Mouse (Mus musculus) c-Kit-negative CD71-positive TER-119-positive erythroid progenitor cells, embryonic 14.5 days (primary cell): ENCODE data around the gene Henmt1.
A peak's percentile ranks its signal among the peaks of the same experiment; 100 is the strongest.

ENCODE experiments used
- DNase-seq: peaks from one replicate; pipeline ENCODE4 v3.0.0-alpha.2; 2013; ENCODE audit warnings: low read depth, low spot score

Gene Henmt1

DNA sequence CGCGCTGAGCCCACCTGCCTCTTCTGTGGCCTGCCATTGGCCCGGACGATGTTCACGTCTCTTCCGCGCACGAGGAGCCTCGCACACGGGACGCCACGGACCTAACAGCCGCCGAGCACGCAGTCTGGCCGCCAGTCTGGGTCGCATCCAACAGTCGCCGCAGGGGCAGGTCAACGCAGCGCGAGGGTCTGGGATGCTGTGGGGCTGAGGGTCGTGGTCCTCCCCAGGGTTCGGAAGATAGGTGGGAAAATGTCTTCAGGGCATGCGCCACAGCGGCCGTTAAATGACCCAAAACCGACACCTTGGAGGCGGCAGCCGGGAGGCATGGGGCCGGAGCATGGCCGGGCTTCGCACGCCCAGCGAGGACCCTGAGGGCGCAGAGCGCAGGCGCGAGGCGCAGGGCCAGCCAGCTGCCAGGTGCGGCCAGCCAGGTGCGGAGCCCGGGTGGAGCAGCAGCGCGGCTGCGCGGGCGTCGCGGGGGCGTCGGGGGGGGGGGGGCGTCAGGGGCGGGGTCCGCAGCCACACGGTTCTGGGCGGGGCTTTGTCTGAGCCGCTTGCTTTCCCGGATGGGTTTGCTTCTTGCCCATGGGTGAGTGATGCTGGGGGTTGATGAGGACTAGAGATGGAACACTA, 444 bp downstream of the Henmt1 start, which contains the start of gene Gm9857:
Gm9857 (minus strand) TSS at position 445 of the 633 bp plus-strand sequence.
- DNase-seq, result no peak

- no peak for DNase-seq
Observed at GRCm38 (mm10) chr3:108940996-108941395, 1.3 kb downstream of the Henmt1 start.

- no peak for DNase-seq
Observed at GRCm38 (mm10) chr3:108957976-108958375, 18.3 kb downstream of the Henmt1 start.

GRCm38 (mm10) chr3:108959680-108960295, 20.1 kb downstream of the Henmt1 start:
- DNase-seq, result no peak

GRCm38 (mm10) chr3:108961226-108961625, 21.6 kb downstream of the Henmt1 start:
- no peak for DNase-seq

GRCm38 (mm10) chr3:108961655-108962054, 22.0 kb downstream of the Henmt1 start:
- DNase-seq, result no peak

DNA sequence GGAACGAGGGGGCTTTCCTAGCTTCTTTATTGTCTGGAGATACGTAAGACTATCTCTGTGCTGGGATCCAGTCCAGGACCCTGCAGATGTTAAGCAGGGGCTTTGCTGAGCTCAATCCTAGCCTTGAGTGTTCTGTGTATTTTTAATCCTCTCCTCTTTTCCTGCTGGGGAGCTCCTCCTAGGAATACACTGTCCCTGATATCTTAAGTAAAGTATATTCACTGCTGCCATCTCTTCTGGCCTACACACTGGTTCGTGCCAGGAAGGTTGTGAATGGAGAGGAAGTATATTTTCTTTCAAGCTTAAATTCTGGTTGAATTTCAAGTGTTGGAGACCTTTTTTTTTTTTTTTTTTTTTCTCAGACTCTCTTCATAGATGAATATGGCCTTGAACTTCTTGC, 23.6 kb downstream of the Henmt1 start:
- DNase-seq, result no peak

DNA sequence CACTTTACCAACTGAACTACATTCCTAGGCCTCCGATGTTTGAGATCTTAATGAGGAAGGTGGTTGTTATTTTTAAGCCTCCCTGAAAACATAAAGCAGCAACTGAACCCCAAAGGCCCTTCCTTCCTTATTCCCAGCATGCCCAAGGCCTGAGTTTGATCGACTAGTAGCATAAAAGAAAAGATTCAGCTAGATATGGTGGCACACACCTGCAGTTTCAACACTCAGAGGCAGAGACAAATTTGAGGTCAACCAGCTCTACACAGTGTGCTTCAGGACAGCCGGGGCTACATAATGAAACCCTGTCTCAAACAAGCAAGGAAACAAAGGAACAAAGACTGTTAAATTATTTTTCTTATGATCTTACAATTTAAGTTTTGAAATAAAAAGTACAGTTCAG, 24.1 kb downstream of the Henmt1 start:
- no peak for DNase-seq

DNA sequence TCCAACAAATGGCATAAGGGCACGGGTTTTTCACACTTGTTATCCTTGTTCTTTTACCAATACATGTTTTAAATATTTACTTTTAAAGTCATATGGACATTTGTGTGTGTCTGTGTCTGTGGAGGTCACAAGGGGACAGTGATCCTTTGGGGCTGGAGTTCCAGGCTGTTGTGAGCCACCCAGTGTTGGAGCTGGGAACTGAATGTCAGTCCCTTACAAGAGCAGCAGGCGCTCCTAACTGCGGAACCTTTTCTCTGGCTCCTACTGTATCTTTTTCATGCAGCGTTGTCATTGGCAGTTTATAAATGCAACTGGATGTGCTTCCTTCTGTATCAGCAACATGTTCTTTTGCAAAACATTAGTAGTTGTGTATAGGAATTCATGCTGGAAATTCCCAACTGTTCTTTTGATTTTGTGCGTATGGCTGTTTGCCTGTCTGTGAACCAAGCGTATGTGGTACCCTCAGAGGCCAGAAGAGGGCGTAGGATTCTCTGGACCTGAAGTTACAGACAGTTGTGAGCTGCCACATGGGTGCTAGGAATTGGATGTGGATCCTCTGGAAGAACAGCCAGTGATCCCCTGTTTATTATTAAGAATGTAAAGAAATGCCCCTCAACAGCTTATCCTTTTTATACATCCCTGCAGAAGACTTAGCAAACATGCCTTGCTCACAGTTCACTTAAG, 24.8 kb downstream of the Henmt1 start:
- DNase-seq, result no peak

GRCm38 (mm10) chr3:108966051-108966450, 26.4 kb downstream of the Henmt1 start:
- DNase-seq, result no peak

GRCm38 (mm10) chr3:108973980-108974660, 34.4 kb downstream of the Henmt1 start:
- no peak for DNase-seq

GRCm38 (mm10) chr3:108974920-108975485, 35.3 kb downstream of the Henmt1 start:
- no peak for DNase-seq

DNA sequence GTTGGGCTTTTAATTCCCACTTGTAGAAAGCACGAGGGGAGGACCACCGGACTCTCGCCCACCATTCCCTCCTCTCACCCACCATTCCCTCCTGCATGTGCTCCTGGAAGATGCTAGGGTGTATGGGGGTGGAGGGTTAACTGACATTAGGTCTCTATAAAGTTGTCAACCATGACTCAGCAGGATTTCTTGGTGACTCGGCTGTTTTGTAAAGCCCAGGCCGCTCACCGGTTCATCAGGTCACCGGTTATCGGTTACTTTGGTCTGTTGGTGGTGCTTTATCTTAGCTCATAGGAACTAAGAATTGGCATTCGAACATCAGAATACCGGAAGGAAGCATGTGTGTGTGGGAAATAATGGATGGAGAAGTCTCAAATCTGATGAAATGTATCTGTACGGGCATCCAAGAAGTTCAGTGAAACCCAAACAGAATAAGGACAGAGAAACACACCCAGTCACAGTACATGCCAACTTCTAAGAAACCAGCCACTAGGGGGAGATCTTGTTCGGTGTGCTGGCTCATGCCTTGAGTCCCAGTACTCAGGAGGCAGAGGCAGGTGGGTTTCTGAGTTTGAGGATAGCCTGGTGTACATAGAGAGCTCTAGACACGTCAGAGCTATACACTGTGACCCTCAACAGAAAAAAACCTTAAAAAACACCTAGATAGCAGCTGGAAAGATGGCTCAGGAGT, 37.8 kb downstream of the Henmt1 start:
- peak; percentile 34 for DNase-seq

- no peak for DNase-seq
Observed at GRCm38 (mm10) chr3:108981946-108982345, 42.3 kb downstream of the Henmt1 start.

DNA sequence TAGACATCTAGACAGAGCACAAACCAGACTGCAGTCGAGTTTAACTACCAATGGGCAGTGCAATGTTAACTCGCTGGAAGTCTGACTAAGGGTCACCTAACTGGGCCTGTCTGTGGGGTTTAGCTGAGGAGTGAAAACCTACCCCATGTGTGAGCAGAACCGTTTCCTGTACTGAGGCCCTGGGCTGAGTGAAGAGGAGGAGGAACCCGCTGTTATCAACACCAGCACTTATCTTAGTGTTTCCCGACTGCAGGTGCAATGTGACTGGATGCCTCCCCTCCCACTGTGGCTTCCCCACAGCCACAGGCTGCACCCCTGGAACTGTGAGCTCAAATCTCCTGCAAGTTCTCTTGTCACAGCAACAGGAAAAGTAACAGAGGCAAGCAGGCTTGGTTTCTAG, 44.3 kb downstream of the Henmt1 start:
- no peak for DNase-seq

DNA sequence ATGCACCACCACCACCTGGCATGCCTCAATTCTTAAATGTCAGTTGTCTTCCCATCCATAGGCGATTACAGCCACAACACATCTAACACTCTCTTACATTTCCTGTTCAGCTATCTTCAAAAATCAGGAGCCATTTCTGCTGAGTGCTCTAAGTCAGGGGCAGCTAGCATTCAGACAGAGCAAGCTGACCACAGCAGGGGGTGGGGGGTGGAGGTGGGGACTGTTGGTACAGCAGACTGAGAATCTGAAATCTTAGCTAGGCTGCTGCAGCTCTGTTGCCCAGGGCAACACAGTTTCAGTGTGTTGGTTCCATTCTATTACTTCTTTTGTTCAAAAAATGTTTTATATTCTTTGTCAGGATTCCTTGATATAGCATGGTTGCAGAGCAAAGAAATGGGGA, 46.9 kb downstream of the Henmt1 start:
- no peak for DNase-seq

- no peak for DNase-seq
Observed at GRCm38 (mm10) chr3:108987009-108987659, 47.5 kb downstream of the Henmt1 start.

DNA sequence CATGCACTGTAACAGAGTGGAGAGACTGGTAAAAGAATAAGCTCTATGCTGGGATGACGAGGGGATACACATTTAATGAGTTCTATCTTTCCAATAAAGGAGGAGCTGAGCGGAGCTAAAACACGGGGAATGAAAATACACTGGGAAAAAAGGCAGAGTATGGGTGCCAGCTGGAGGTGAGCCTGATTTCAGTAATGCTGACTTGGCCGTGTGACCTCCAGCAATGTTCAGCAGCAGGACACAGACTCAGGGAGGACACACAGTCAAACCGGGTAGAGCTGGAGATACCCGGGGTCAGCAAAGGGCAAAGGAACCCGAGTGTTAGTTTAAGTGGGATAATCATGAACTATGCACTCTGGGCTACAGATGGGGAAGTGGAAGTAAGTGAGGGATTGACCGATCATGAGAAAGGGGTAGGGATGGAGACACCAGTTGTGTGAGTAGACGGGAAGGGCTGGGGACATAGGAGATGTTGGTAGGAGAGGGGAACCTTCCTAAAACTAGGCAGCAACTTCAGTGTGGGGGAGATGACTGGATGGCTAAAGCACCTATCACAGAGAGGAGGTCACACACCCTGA, 50.4 kb downstream of the Henmt1 start:
- DNase-seq, result no peak

- DNase-seq, result no peak
Observed at GRCm38 (mm10) chr3:108994477-108994876, 54.8 kb downstream of the Henmt1 start.

DNA sequence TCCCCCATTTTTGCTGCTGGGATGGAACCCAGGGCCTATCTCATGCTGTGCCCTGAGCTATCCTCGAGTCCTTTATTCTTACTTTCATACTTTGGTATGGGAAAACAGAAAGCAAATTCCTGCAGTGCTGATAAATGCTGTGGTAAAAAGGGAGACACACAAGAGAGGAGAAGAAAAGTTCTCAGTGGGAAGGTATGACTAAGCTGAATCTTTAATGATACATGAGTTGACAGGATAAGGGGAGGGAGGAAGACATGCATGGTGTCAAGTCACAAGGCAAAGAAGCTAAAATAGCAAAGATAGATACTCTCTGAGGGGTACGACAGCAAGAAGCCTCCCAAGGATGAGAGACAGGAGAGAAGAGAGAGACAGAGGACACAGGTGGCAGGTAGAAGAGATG, 55.7 kb downstream of the Henmt1 start:
- no peak for DNase-seq

GRCm38 (mm10) chr3:108997284-108997683, 57.6 kb downstream of the Henmt1 start:
- DNase-seq, result no peak
